Mouse (Mus musculus) gastrocnemius, adult 8-10 months (tissue): ENCODE measurements around the gene Ush2a. TPM values are rescaled to one million over a fixed set of nuclear protein-coding genes. Genes with fewer than 3 reads are reported as not detected.

Experiments
- DNase-seq, 2 experiments: peaks; one replicate each; pipeline ENCODE4 v3.0.0; 2022; ENCODE audit warnings: low spot score in 2 of 2
- total RNA-seq, 4 experiments: library from RNA; stranded (reverse); gene quantifications; 2 replicates each; pipeline ENCODE4 v1.2.4; 2022

The Ush2a gene
- total RNA-seq, 4 experiments from 2014 or later: not detected

GRCm38 (mm10) chr1:188387321-188387720 lies 125.5 kb downstream of the Ush2a start:
- DNase-seq: no peak

GRCm38 (mm10) chr1:188387820-188388471 lies 126.1 kb downstream of the Ush2a start:
- DNase-seq: no peak

- DNase-seq: no peak
These were observed 128.3 kb downstream of the Ush2a start for GRCm38 (mm10) chr1:188390080-188390479.

- no peak for DNase-seq
These were observed 145.4 kb downstream of the Ush2a start for GRCm38 (mm10) chr1:188407176-188407575.

- DNase-seq: no peak
These were observed 146.0 kb downstream of the Ush2a start for GRCm38 (mm10) chr1:188407613-188408386.

GRCm38 (mm10) chr1:188410547-188410946 lies 148.7 kb downstream of the Ush2a start:
- DNase-seq: no peak

GRCm38 (mm10) chr1:188420543-188420942 lies 158.7 kb downstream of the Ush2a start:
- DNase-seq: no peak

GRCm38 (mm10) chr1:188428172-188428571 lies 166.3 kb downstream of the Ush2a start:
- no peak for DNase-seq

GRCm38 (mm10) chr1:188430689-188431088 lies 168.9 kb downstream of the Ush2a start:
- no peak for DNase-seq

- DNase-seq: no peak
These were observed 186.1 kb downstream of the Ush2a start for GRCm38 (mm10) chr1:188447964-188448363.

- DNase-seq: no peak
These were observed 194.8 kb downstream of the Ush2a start for GRCm38 (mm10) chr1:188456466-188457175.

- DNase-seq: no peak
These were observed 195.6 kb downstream of the Ush2a start for GRCm38 (mm10) chr1:188457221-188458008.

- DNase-seq: no peak
These were observed 199.4 kb downstream of the Ush2a start for GRCm38 (mm10) chr1:188461203-188461602.

- DNase-seq: no peak
These were observed 202.8 kb downstream of the Ush2a start for GRCm38 (mm10) chr1:188464653-188465052.

GRCm38 (mm10) chr1:188468371-188468783 lies 206.6 kb downstream of the Ush2a start:
- DNase-seq: no peak

GRCm38 (mm10) chr1:188504958-188505357 lies 243.1 kb downstream of the Ush2a start:
- DNase-seq: no peak

GRCm38 (mm10) chr1:188518792-188519191 lies 257.0 kb downstream of the Ush2a start:
- DNase-seq: no peak

- DNase-seq: no peak
These were observed 265.6 kb downstream of the Ush2a start for GRCm38 (mm10) chr1:188527451-188527850.

- DNase-seq: no peak
These were observed 267.8 kb downstream of the Ush2a start for GRCm38 (mm10) chr1:188529606-188530131.

- DNase-seq: no peak
These were observed 275.2 kb downstream of the Ush2a start for GRCm38 (mm10) chr1:188537021-188537420.

GRCm38 (mm10) chr1:188539621-188540020 lies 277.8 kb downstream of the Ush2a start:
- no peak for DNase-seq
